Mouse (Mus musculus): ENCODE data around the gene Xrcc2.

DNA sequence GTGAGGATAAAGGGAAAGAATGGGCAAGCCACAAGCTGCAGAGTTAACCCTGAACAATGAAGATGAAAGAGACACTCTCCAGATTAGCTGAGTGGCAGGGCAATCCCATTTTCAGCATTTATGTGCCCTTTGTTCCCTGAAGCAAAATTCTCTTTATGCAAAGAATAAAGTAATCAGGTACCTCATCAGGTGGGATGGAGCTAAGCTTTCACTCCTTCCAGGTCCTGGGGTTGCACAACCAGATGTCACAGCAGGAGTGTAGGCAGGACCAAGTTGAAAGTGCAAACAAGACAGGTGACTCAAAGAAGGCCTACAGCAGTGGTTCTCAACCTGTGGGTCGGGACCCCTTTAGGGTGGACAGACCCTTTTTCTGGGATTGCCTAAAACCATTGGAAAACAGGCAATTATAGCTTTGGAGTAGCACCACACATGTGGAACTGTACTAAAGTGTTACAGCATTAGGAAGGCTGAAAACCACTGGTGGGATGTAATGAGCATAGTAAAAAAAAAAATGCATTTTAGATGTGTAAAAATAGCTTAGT lies 18.6 kb upstream of the Xrcc2 start:
- no peak for TF ChIP-seq POLR2A (IDR thresholded peaks at IDR 0.05; ENCODE audit: low read depth, low read length)
- no peak for TF ChIP-seq CTCF (IDR thresholded peaks at IDR 0.05; ENCODE audit: extremely low read depth, insufficient read length, insufficient replicate concordance, low read depth, low read length)

Data from small intestine, adult 2 months (tissue).